Mouse (Mus musculus) testis, postnatal 14 days (tissue): ENCODE measurements at regions not wholly inside any gene's neighbourhood (a gene's known extent, or its start where the extent isn't known, plus 50 kb on each side); places are given as distances from the start of the nearest gene placed in this dataset.

Source experiments
- DNase-seq: peaks from one replicate; pipeline ENCODE4 v3.0.0; 2021; ENCODE audit warnings: low spot score

DNA sequence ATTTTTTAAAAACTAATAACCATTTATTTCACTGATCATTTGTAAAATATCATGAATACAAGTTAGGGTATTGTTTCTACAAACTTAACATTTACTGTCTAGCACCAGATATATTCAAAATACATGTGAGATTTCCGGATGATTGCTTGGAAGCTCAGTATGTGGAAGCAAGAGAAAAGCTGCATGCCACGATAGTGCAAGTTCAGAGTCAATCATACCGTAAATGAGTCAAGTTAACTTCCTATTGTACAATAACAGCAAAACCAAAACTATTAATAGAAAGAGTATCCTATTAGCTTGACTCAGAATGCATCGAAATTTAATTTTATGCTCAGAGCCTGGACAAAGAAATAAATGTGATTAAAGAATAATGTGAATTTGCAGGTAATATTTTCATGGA, 1284.6 kb upstream of the Cited2 start:
- no peak for DNase-seq

DNA sequence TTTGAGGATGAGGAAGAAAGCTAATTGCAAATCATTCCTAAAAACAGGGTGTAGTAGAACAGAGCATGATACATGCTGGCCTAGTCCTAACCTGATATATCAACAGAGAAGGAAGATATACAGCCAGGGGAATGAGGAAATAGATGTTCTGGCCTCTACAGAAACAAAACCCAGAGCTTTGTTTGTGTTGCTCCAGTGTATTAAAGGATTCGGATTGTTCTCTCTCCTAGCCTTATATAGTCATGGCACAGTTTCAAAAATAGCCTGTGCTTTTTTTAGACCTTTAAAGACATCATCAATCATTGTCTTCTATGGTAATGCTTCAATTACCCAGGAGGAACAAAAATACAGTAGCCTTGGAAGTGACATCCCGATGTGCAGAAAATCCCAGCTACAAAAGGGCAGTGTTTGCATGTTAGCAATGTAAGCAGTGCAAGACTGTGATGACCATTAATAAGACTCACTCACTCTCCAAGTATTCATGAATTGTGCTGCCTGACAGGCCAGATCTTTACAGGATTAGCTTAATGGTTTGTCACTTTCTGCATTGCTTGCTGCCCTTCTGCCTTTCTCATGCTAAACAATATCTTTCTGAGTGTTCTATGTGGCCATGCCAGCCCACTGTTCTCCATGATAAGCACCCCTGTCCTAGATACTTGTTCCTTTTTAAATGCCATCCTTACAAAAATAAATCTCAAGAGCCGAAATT, 1281.9 kb upstream of the Cited2 start:
- DNase-seq, result no peak

DNA sequence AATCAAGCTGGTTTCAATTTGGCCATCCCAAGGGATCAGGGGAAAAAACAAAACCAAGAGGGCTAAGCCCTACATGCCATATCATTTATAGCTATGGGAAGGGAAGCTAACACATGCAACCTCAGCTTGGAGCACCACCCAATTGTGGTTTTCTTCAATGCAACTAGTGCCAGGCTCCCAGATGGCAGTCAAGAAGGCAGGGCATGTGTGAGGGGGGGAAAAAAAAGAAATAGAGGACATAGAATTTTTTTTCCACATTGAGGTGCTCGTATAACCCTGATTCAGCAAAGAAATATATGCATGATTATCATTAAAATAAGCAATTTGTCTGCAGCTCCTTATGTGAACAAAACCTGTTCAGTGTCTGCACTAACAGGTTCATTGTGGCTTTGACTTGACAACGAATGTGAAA, 1281.4 kb upstream of the Cited2 start:
- DNase-seq, result no peak

DNA sequence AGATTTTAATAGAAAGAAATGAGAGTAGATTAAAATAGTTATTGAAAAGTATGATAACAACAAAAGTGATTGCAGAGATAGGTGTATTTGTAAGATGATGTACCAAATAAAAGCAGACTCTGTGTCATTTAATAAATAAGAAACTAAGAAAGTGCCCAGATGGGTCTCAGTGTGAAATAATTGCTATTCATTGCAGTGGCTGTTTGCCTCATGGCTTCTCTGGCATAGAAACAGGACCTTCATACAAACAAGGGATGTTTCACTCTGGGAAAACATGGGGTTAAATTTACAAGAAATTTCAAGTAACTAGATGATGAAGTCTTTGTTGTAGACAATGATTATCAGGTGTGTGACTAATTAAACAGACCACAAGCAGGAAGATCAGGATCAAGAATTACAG, 1279.1 kb upstream of the Cited2 start:
- no peak for DNase-seq

DNA sequence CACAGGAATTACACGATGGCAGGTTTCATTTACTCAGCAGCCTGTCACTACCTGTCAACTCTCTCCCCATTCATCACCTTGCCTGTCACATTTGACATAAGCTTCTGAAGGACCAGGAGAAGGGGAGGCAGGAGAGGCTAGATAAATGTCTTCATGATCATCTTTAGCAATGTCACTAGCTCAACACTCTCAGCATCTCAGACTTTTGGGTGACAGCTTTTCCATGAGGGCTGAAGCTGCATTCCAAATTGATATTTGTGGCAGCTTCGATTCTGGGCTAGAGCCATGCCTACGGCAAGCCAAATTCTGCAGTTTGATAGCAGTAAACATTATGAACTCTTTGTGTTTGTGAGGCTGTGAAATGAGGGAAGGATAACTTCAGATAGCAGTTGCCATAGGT, 1255.1 kb upstream of the Cited2 start:
- no peak for DNase-seq

DNA sequence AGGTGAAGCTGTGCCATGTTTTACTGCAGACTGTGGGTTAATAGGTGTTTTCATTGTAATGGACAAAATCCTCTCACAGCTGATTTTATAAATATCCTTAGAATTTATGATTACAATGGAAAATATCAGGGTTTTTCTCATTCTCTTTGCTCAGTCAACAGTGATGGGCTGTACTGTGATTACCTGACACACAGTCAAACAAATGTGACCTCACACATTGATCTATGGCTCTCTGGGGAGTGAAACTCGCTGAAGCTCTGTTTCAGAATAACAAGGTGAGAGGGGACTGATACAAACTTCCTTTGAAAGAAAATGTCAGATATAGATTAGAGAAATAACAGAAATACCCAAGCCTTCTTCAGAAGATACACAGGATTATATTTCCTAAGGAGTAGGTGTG, 1253.3 kb upstream of the Cited2 start:
- DNase-seq, result no peak

DNA sequence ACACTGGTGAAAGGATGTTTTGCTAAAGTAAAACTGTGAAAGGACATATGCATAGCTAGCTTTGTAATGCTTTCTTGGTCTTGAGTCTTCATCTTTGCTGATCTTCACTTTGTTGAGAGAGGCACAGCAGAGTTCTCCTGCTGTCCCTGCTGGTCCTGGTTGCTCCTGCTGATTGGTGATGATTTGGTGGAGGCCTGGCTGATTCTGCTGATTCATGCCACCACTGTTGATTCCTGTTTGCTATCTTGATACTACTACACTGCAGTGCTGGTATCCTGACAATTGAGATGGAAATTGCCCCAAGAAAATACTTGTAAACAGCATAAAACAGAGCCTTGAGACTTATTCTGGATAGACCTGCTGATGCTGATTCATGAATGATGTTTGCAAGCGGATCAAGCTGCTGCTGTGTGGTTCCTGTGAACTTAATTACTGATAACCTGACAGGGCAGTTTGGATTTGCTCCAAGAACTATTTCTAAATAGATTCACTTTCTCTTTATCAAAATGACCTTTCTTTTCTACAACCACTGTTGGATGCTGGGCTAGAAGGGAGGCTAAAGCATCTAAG, 1249.0 kb upstream of the Cited2 start:
- DNase-seq, result no peak

DNA sequence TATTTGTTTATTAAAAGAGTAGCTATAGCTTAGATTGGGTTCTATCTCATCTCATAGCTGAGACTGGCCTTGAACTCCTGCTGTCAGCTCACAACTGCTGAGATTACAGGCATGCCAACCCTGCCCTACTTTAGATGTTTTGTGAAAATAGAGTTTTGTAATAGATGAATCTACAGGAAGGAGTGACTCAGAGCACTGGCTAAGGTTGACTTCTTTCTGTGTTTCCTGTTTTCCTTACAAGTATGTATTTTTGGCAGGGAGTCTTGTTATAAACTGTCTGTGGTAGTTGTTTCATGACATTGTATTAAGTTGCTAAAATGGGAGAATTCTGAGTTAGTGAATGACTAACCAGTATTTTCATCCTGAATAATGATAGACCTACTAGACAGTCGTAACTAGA, 1224.4 kb upstream of the Cited2 start:
- DNase-seq, result no peak

DNA sequence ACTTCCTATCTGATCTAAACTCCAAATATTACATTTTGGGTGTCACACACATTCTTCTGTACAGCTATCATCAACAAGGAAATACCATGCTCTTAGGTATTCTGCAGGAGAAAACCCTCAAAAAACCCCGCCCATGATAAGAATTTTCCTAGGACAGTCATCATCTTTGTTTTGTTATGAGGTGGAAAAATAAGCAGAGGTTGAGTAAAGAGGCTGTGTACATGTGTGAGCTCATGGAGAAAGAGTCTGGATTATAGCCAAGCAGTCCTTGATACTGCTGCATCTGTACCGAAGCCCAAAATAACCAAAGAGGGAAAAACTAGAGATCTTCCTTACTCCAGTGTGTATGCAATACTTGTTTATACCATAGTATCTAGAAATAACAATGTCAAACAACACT, 1215.3 kb upstream of the Cited2 start:
- DNase-seq, result no peak

DNA sequence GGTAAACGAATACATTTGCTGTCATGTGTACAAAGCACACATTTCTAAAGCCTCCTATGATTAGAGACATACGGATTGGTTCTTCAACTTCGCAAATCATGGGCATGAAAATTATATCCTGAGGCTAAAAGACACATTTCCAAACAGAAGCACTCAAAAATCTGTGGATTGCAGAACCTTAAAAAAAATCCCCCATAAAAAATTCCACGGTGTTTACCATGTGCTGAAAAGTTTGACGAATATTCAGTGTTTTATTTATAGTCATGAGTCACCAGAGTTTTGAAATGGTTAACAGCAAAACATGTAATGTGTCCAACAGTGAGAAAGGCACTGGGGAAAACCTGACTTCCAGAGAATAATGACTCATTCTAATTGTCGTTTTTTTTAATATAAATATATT, 1214.9 kb upstream of the Cited2 start:
- no peak for DNase-seq

DNA sequence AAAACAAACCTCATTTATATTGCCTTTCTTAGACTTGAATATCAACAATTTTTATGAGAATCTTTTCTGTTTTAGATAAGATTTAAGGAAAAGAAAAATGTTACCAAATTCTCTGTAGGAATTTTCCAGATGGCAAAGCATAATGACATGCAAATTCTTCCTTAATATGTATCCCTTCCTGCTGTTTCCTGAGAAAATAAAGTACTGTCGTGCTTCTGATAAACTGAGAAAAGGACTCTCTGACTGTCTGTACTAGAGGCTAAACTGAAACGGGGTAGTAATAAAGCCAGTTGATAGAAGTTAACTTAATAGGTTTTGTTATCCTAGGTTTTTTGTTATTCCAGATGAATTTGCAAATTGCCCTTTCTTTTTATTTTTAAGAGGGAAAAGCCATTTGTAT, 1208.4 kb upstream of the Cited2 start:
- DNase-seq, result no peak

DNA sequence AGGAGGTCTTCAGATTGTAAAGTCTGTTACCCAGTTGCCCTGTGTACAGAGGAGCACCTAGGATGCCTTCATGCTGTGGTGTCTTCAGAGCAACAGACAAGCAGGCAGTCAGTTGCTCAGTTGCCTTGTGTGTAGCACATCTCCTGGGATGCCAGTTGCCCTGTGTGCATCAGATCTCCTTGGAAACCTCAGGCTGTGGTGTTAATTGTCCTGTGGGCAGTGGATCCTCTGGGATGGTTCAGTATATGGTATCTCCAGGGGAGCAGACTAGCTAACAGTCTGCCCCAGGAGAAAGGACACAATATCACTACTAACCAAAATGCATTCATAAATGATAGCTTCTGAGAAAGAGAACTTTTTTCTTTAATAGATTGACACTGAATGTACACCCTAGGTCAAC, 1201.1 kb upstream of the Cited2 start:
- DNase-seq, result no peak

DNA sequence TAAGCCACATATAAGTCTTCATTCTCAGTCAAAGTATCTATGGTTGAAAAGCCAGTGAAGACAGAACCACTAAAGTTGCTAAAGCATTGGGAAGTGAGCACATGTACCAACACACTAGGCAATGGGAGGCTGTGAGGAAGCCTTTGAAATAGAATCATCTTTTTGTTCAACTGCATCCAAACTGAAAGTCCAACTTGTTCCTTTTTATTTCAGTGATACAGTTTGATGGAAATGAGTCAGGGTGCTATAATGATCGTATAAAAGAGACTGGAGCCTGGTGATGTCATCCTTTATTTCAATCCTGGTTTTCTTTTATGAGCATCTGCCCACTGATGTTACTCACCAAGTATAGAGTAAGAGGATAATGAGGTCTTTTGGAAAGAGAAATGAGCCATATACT, 1198.9 kb upstream of the Cited2 start:
- no peak for DNase-seq

DNA sequence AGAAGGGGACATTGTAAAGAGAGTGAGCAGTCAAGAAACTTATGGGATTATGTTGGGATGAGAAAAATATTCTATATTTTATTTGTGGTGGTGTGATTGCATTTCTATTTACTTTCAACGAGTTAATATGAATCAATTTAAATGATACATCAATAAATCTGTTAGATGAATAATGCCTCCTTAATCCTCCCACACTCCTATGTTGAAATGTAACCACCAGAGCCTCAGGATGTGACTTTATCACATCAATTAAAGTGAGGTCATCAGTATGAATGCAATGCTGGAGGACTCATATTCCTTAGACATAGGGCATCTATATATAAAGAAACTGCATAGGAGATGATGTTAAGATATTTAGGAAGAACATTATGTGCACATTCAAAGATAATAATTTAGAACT, 1195.3 kb upstream of the Cited2 start:
- no peak for DNase-seq

DNA sequence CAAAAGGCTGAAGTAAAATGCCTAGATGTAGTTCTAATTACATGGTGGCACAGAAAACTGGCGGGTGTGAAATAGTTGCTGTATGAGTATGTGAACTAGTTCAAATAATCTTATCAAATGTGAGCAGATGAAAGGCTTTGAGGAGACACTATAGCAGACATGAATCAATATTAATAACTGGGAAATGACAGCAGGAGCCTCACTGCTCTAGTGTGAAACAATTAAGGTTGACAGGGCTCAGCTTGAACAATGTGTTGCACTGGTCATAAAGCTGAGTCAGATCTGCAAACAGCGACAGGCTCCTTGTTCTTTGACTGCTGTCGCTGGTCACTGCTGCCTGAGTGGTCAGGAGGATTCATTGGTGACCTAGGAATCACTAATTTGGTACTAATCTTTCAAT, 1185.4 kb upstream of the Cited2 start:
- DNase-seq, result no peak

DNA sequence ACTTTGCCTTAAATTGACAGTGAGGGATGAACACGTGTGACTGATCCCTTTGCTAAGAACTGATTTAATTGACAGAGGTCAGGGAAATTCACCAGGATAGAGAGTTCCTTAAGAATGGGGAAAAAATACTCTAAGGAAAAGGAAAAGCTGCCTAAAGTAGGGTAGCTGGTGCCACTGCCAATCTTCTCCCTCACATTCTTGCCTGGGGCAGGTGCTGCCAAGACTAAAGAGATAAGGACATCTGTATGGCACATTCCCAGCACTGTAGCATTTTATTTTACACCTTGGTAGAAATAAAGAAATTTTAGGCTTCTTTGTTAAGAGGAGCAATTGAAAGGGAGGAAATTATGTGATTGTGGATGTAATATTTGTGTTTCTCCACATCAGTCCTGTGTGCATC, 1184.6 kb upstream of the Cited2 start:
- no peak for DNase-seq

DNA sequence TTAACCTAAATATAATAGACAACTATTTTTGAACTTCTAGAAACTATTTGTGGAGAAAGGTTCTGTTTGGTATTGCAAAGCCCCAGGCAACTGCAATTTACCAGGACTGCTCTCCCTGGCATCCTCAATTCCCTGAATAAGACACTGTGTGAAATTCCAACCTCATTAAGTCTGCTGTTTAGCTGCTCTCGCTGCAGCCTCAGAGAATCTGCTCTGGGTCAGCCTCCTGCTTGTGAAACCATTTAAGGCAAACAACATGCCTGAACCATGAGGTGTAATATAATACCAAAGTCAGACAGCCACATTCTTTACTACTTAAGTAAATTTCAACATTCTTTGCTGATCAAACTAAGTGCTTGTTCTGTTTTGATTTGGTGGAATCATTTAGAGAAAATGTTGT, 1177.6 kb upstream of the Cited2 start:
- DNase-seq, result no peak

DNA sequence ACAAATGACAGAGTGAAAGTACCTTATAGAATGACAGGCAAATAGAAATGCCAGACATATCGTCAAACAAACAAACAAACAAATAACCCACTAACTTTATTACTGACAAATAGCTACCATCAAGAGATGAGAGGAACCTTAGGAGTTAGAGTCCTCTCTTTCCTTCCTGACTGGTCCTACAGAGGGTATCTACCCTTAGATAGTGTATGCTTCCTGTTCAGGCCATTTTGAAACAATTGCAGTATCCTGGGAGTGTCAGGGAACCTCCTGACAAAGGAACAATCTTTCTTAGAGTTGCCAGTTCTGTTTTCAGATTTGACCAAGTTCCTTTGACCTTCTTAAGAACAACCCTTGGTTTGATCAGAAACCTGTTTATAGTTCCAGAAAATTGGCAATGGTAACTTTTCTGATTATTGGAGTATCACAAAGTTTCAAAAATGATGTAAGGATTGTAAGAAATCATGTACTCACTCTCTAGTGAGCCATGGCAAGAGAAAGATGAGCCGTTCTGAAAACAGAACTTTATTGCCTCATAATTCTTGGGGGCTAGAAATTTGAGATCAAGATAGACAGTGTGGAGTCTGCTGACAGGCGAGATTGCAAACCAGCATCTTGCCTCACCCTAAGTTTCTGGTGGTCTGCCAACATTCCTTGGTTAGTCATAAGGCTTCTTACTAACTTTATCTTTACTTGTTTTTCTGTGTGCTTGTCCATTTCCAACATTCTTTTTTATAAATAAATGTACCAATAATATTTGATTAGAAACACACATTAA, 1170.0 kb upstream of the Cited2 start:
- DNase-seq, result no peak

DNA sequence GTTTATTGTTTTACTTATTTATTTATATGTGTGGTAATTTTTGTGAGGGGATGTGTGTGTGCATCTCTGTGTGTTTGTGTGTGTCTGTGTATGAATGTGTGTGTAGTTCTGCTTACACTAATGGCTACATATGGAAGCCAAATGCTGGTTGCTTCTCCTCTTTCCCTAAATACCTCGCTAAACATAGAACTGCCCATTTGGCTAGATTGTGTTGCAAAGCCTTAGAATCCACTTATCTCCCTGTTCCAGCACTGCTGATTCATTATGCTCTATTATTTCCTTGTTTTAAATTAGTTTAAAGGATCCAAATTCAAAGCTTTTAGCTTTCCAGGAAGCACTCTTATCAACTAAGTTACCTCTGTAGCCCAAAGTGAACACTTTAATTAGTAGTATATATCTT, 1148.5 kb upstream of the Cited2 start:
- DNase-seq, result no peak

DNA sequence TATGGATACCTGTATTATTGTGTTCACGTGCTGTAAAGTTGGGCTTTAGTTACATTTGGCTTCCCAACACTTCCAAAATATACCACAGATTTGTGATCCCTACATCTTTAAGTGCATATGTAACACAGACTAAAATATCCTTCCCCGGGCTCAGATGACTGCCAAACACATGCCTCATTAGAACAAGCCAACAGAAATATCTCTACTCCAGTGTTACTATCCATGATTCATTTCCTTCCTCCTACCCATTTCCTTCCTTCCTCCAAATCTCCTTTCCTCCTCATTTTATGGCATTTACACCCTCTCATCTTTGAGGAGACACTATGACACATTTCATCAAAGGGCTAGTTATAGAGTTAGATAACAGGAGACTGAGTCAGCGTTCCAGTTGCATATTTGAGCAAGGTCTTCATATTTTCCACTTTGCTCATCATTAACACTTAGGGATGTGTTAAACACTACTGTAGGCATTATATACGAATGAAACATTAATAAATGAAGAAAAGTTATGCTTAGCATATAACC, 1144.4 kb upstream of the Cited2 start:
- no peak for DNase-seq

DNA sequence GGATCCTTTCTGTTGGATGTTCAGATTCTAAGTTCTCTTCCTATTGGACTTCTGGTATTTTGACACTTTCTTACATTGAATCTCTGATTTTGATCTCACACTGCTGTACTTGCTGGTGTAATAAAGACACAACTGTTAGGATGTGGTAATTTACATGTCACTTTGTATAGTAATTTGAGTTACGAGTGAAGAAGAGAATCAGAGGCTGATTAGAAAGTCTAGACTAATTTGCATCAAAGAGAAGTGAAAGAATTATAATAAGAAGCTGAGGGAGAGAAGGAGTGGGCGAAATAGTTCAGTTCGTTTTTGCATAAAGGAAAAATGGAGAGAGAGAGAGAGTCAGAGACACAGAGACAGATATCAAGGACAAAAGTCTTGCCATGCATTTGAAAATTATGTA, 1142.8 kb upstream of the Cited2 start:
- no peak for DNase-seq

DNA sequence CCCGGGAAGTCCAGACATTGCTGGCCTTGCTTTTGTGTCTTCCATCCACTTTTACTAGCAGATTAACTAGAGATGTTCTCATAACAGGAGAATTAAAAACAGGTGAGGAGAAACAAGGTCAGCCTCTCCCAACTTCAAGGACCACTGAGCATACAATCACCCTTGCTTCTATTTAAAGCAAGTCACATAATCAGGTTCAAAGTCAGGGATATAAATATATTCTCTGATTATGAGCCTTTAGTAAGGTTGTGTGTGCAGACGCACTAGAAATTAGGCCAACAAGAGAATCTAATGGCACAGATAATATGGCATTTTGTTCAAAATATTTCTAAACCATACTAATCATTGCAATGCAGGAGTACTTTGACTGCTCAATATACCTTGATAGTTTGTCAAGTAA, 1134.2 kb upstream of the Cited2 start:
- DNase-seq, result no peak

DNA sequence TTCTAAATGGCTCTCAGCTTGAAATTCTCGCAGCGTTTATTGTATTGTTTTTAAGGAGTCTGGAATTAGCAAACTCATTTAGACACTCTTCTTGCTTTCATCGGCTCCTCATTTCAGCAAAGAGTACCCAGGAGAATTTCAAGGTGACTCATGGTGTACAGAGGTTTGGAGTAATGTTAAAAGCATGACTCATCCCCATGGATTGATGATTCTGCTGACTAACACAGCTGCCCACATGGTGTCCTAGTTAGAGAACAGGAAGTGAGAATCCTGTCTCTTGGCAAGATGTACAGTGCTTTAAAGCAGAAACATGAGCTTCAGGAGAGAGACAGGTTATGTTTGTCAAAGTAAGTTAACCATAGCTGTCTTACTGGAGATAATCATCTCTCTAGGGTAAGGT, 1133.6 kb upstream of the Cited2 start:
- DNase-seq, result no peak
